Mouse (Mus musculus): ENCODE results near the gene Cdr1. TPM values are rescaled to one million over a fixed set of nuclear protein-coding genes. Genes with fewer than 3 reads are reported as not detected.

Gene Cdr1
- polyA plus RNA-seq, 1 experiment from 2014 or later: 0.11 TPM

Small RNA genes within 50 kb of the gene (microRNA-seq; reads per million reads assigned to microRNA genes)
- gene Gm24396: not detected

Data from limb, embryonic 11.5 days (tissue).